Mouse (Mus musculus) lung, adult 18-20 months (tissue): ENCODE results near the gene Asphd1.
"Not testable (repeated sequence)": the region's sequence is repeated elsewhere in the genome, so short reads cannot be mapped to it uniquely, and the experiment has no call there.

Experiments used
- DNase-seq, 2 experiments: peaks; one replicate each; pipeline ENCODE4 v3.0.0; 2022; ENCODE audit warnings: mixed read lengths in 2 of 2

Asphd1 gene

DNA sequence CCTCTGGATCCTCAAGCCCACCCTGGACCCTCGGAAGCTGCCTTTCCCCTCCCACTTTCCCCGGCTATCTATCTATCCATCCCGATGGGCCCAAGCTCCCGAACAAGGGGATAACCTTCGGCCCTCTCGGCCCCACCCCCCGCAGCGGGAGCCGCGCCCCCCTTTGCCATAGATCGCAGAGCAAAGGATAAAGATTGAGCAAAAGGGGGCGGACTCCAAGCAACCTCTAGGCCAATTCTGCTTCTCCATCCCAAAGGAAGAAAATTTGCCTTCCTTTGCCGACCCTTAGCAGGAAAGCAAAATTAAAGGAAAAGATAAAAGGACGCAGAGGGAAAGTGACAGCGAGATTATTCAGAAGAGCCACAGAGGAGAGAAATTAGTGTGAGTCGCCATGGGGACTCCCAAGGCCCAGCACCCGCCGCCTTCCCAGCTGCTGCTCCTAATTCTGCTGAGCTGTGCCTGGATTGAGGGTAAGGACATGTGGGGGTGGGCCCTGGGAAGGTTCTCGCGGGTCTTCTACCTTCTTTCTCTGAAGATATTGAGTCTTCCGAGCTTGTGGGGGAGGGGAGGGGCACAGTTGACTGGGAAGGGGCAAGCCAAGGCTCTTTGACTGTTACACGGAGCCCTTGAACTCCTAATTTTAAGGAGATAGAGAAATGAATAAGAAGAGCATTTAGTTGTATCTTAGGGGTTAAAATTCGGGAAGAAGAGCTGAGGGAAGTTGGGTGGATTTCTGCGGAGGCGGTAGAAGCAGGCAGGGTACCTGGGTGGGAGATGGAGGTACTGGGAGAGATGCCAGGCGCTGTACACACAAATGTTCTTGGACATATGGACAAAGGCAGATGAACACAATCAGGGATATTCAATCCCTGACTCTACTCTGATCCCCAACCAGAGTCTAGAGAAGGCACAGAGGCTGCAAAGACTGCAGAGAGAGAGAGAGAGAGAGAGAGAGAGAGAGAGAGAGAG lies 1.5 kb upstream of the Asphd1 start:
- DNase-seq, result no peak

DNA sequence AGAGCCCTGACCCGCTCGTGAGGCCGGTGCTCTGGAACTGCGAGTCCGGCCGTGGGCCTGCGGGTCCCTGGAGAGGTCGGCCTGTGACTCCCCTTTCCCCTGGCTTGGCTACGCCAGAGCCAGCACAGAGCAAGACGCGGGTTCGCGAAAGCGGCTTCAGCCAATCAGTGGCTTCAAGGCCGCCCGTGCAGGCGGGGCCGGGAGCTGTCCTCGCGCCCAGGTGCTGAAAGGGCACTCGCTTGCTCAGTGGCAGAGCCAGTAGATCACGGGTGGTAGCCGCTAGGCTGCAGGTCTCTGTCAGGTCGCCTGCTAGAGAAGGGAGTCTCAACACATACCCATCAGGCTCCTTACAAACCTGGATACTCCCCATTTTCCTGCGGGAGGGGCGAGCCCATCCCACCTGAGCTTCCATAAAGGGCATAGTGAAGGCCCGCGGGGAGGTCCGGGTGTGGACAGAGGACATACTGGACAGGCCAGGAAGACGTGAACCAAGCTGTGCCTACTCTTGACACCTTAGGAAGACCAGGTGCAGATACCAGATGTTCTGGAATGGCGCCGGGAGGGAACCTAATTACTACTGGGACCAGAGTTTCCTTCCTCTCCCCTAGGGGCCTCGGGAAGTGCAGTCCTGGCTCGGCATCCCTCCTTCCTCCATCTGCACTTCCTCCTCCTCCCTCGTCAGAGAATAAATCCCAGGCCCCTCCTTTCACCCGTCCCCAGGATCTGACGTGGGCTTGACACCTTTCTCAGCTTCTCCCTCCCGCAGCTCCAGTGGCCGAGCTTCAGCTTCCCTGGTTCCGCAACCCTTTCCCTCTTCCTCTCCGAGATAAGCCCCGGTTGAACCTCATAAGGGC lies 638 bp upstream of the Asphd1 start, which contains the start of gene Sez6l2:
Gene Sez6l2 (plus strand): TSS at position 771 of the 854 bp plus-strand sequence.
- peak; percentile 76 to 85 for DNase-seq

DNA sequence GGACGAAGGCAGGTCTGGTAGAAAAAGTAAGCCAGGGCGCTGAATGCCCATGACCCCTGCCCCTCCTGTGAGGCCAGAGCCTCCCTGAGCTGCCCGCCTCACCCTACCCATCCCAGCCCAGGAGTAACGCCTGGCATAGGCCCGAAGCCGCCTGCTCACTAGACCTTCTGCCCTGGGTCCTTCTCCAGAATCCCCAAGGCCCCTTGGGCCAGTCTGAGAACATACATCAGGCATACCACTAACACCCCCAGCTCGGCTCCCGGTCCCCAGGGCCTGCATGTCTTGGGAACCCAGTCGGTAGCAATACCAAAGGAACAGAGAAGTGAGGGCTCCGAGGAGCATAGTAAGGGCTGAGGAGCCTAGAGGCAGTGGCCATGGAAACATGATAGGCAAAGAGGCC lies 756 bp downstream of the Asphd1 start:
- no peak for DNase-seq

DNA sequence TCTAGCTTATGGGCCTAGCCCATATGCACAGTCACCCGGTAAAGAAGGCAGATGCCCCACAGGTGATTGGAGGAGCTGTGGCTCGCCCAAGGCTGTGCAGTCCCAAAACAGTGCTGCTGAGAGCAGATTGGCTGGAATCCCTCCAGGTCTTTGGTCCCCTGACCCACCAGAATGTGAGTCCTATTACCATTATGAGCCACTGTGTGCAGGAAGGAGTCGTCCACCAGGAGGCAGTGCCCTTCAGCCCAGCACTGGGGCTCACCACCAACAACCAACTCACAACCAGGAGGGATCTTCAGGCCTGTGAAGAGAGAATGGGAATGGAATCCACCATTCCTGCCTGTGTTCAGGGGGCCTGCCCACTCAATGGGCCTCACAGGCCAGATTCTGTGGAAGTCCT lies 2.9 kb downstream of the Asphd1 start:
- no peak for DNase-seq

DNA sequence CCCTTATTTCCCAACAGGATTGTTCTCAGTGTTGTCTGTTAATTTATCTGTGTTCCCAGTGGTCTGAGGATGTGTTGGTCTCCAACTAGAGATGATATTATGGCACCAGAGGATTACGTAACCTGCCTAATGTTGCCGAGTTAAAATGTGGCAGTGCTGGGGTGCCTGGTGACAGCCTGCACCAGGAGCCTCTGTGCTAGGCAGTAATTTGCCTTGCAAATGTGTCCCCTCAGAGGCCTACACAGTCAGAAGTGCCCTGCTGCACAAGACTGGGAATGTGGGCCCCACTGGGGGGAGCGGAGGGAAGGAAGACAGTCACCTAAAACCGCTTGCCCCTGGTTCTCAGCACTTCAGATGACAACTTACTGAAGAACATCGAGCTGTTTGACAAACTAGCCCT lies 7.6 kb downstream of the Asphd1 start:
- DNase-seq, result no peak

DNA sequence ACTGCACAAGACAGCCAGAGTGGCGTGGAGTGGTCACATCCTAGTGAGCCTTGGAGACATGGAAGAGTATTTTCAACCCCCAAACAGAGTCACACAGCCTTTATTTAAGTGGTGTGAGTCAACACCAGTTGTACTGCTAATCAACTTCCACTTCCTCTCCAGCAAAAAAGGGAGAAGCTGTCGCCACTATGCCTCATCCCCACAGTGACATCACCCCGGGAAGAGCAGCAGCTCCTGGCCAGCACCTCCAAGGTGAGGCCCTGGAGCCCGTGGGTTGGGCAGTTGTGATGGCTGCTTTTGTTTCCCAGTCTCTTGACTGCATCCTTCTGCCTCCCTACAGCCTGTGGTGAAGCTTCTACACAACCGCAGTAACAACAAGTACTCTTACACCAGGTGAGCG lies 8.2 kb downstream of the Asphd1 start:
- no peak for DNase-seq

DNA sequence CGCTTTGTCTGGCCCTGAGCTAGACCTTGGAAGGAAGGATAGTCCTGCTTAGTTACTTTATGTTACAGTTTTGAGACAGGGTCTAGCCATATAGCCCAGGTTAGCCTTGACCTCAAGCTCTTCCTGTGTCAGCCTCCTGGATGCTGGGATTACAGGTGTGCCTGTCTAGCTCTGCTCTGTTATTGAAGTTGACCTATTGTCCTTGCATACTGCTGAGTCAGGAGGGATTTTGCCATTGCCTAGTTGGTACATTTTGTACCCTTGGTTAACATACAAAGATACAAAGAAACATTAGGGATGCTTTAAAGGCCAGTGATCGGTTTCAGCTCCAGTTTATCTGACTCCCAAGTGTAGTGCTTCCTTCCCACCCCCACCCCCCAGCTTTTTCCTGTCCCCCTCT lies 16.7 kb downstream of the Asphd1 start:
- DNase-seq, result no peak

DNA sequence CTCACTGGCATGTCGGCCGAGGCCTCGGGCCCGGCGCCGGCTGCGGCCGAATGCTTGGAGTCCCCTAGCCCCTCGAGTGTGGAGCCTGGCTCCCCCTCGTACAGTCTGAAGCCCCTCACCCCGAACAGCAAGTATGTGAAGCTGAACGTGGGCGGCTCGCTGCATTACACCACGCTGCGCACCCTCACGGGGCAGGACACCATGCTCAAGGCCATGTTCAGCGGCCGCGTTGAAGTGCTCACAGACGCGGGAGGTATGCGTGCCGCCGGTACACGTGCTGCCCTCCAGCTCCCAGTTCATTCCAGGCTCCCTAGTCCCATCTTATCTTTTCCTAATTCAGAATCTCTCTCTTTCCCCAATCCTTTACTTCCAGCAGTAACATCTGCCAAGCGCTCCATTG lies 20.3 kb downstream of the Asphd1 start:
- DNase-seq, result peak in 1 of 2 experiments; percentile 29

DNA sequence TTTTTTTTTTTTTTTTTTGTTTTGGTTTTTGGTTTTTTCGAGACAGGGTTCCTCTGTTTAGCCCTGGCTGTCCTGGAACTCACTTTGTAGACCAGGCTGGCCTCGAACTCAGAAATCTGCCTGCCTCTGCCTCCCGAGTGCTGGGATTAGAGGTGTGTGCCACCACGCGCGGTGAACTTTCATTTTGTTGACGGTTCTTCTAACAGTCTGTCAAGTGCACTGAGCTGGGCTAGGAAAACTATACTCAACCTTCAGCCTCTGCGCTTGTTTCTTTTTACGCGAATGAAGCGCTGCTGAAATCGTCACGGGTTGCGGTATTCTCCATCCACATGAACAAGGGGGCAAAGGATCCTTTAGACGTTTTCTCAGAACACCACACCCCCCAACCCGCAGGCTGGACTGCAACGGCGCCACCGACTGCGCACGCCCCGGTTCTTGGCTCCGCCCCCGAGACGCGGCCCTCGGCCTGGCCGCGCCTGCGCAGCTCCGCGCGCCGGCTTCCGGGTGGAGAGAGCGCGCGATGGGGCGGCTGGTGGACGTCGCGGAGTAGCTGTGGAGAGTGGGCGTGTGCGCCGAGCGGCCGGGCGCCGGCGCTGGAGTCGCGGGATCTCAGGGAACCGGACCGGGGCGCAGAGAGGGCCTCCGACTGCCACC lies 20.9 kb downstream of the Asphd1 start, which contains the start of gene Kctd13:
Gene Kctd13 (plus strand): TSS at position 496 of the 654 bp plus-strand sequence.
- DNase-seq, result peak; percentile 93 to 95

DNA sequence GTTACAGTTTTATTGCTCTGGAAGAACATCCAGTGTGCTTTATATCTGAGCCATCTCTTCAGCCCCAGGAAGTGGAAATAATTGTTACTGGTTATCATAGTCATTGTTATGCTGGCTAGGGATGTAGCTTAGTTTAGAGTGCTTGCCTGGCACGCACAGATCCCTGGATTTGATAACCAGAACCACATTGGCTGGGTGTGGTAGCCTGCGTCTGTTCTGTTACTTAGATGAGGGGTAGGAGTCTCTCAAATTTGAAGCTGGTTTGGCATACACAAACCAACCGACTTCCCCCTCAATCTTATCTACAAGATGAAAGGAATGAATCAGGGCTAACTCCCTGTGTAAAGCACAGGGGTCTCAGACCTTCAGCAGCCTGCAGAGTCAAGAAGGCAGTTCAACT lies 23.1 kb downstream of the Asphd1 start:
- no peak for DNase-seq

DNA sequence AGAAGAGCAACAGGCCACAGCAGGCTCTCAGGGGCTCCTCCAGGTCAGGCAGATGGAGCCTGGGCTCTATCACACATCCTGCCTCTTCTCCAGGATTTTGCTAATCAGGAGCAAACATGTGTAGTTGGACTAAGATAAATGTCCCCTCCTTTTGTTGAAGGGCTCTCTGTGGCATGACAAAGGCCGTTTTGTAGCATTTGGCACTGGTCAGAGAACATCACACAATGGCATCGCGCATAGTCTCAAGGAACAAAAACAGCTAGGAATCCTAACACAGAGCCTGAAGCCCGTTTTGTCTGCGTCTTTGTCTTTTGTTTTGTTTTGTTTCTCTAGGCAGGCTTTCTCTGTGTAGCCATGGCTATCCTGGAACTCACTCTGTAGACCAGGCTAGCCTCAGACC lies 25.4 kb downstream of the Asphd1 start:
- no peak for DNase-seq

DNA sequence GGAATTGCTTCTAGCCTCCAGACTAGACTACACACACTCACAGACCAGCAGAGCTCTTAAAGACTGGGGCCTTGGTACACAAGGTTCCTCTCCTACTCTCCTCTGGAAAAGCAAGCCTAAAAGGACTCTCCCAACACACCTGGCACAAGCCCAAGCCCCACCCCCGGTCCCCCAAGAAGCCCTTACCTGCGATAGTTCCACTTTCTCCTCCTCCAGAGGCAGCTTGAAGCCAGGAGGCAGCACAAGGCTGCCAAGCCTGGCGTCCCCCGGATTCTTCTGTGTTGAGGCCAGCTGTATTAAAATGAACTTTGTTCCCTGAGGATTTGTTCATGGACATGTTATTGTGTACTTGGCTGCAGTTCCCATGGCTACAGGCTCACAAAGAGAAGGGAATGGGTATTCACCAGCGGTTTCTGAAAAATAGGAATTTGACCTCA lies 26.7 kb downstream of the Asphd1 start, which contains the start of gene Tmem219:
Gene Tmem219 (minus strand): TSS at position 294 of the 437 bp plus-strand sequence.
- DNase-seq, result peak; percentile 85 to 86

DNA sequence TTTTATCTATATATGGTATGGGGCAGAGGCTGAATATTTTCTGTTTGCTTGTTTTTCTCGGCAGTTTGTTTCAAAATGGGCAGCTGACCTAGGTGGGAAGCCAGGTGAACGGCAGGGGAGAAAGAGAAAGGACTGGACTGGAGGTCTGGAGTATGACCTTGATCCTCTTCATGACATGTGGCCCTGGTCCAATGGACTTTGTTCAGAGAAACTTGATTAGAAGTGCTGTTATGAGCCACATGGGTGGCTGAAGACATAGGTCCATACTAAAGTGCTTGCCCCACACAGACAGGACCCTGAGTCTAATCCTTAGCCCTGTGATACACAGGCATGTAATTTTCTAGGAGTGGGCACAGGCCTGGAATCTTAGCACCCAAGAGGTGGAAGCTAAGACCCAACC lies 27.8 kb downstream of the Asphd1 start:
- DNase-seq, result no peak

DNA sequence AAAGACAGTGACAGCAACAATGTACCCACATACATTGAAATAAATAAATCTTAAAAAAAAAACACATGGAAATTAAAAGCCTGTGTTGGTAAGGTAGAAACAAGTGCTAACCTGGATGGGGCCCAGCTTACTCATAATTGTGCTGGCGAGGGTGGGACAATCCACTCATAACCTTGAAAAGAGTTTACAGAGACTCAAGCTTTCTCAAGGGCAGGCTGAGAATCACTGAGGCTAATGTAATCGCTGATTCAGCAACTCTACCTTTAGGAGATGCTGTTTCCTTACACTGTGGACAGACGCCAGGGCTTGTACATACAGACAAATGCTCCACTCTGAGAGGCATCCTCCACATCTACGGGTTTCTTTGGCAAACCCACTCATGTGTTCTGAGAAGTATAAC lies 29.4 kb downstream of the Asphd1 start:
- no peak for DNase-seq

DNA sequence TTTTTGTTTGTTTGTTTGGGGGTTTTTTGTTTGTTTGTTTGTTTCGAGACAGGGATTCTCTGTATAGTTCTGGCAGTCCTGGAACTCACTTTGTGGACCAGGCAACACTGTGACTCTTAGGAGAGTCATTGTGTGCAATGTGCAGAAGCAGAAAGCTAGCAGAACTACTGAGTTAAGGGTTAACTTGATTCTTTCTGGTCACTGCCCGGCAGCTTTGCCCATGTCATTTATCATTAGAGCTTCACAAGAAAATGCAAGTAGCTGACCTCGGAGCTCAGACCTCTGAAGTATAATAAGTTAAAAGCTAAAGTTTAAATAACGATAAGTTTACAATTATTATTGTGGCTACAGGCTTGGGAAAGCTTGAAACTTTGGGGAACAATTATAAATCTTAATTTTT lies 31.0 kb downstream of the Asphd1 start:
- not testable (repeated sequence) for DNase-seq

DNA sequence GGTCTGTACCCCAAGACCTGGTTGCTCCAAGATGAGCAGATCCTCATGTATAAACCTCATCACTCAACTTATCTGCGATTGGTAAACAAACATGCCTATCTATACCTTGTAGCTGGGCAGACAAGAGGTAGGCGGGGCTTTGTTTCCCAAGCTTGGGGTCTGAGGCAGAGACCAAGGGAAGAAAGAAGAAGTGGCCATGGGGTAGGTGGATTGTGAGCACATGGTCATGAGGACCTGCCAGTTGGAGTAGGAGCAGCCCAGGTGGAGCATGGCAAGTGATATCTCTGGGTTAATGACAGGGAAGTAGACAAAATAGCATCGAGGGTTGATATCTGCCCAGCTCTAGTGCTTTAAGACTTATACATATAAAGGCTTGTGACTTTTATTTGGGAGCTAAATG lies 34.5 kb downstream of the Asphd1 start:
- no peak for DNase-seq

DNA sequence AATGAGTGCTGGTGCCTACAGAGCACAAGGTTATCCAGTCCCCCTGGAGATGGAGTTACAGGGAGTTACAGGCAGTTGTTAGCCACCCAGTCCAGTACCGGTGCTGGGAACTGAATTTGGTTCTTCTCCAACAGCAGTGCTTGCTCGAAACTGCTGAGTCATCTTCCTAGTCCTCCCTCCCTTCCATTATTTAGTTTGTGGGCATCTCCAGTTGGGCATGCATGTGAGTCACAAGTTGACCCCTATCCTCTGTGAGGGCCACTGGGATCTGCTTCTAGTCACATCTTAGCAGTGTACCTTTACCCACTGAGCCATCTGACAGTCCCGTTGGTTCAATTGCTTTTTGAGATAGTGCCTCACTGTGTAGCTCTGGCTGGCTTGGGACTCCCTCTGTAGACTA lies 43.8 kb downstream of the Asphd1 start:
- DNase-seq, result no peak

DNA sequence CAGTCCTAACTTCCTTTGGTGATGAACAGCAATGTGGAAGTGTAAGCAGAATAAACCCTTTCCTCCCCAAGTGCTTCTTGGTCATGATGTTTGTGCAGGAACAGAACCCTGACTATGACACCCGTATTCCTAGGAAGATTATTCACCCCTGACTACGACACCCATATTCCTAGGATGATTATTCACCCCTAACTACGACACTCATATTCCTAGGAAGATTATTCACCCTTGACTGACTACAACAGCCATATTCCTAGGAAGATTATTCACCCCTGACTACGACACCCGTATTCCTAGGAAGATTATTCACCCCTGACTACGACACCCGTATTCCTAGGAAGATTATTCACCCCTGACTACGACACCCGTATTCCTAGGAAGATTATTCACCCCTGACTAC lies 49.6 kb downstream of the Asphd1 start:
- DNase-seq, result not testable (repeated sequence)

DNA sequence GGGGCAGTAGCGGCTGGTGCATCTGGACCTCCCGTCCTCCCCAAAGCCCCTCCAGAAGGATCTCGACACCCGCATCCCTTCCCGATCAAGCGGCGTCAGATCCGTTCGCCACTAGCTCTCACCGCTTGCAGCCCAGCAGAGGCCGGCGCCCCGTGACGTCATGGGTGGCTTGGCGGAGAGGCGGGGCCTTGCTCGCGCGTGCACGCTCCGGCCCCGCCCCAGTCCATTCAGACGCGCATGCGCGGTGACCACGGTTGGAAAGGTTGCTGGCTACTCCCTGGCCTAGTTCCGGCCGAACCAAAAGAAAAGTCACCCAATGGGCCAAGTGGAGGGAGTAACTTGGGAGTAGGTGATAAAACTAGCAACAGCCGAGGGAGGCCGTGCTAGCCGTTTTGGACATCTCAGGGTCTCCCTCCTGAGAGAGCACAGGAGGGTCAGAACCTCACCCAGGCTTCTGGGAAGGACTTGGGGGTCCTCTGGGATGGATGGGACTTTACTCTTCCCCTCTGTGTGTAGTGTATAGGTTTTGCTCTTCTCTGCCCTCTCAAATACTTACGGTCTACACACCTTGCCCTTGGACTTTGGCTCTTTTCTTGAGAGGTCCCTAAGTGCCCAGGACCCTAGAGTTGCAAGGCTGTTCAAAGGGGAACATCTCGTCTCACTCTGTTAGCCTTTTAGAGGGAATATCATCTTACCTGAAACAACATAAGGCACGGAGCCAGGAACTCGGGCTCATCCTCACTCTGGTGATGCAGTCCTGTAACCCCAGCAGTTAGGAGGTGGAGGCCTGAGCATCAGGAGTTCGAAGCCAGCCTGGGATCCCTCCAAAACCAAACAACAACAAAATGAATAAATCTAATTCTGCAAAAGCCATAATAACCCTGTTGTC lies 51.0 kb downstream of the Asphd1 start:
- DNase-seq, result peak; percentile 94 to 96

DNA sequence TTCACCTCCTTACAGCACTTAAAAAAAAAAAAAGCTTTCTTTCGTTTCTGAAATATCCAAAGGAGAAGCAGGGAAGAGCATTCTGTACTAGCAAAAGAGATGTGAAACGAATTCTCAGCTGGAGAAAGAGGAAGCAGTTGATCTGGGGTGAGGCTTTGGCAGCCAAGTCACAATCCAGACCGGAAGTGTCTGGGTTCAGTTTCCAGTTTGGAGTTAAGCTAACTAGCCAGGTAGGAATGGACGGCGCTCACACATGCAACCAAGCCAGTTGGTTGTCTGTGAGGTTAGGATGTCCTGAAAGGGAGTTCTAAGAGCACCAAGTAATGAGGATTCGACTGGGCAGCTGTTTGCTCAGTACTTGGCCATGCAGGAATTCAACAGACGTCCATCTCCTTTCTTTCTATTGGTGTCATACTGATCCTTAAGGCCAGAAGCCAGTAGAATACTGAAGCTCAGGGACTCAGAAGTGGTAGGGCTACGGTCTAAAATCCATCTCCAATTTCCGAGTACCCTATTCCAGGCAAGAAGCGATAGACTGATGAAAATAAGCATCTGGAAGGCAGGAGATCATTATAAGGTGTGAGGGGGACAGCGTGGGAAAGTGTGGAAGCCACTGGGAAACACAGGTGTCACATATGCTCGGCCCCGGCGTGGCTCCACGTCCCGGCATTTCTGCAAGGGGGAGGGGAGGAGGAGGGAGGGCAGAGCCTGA lies 51.8 kb downstream of the Asphd1 start:
- peak in 1 of 2 experiments; percentile 55 for DNase-seq

DNA sequence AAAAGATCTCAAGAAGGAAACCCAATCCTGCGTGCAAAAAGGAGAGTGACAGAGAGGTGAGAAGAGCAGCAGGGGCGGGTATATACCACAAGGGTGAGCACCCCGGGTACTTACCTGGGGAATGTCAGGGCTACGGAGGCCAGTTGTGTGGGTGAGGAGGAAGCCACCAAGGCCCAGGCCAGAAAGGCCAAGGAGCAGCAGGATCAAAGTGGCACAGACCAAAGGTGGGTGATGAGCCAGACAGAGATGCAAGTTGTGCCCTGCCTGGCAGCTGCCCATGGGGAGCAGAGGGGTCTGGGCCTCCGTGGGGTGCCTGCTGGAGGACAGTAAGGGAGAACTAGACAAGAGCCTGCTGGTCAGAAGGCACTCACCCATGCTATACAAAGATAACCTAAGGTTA lies 52.5 kb downstream of the Asphd1 start:
- DNase-seq, result no peak
